Mouse (Mus musculus) hindbrain, embryonic 11.5 days (tissue): ENCODE data around the gene Tmem42. TPM values are rescaled to one million over a fixed set of nuclear protein-coding genes. Genes with fewer than 3 reads are reported as not detected.

Source experiments
- ATAC-seq: fragments of 200-750 bp; cut with Nextera tagmentation; 2 replicates; pipeline ENCODE4 v1.8.0; 2017; ENCODE audit warnings: mild to moderate bottlenecking, moderate TSS enrichment, moderate library complexity; ENCODE audit not compliant: low FRiP score
- DNase-seq: peaks from one replicate; pipeline ENCODE4 v3.0.0-alpha.2; 2015; ENCODE audit warnings: low spot score
- H3K27ac ChIP-seq: fragments of 300-500 bp; sonication (generic); 2 replicates; pipeline ENCODE4 v1.5.1; 2014; ENCODE audit warnings: mild to moderate bottlenecking, low read depth, low read length
- H3K27me3 ChIP-seq: fragments of 300-500 bp; sonication (generic); 2 replicates; pipeline ENCODE4 v1.6.1; 2014; ENCODE audit warnings: mild to moderate bottlenecking, low read length, moderate library complexity, mixed read lengths; ENCODE audit not compliant: control insufficient read depth, insufficient read depth
- H3K36me3 ChIP-seq: fragments of 300-500 bp; sonication (generic); 2 replicates; pipeline ENCODE4 v1.6.1; 2014; ENCODE audit warnings: mild to moderate bottlenecking, low read length, moderate library complexity, mixed read lengths; ENCODE audit not compliant: control insufficient read depth, insufficient read depth
- H3K4me1 ChIP-seq: fragments of 300-500 bp; sonication (generic); replicated peaks from 2 replicates; pipeline ENCODE4 v1.6.1; 2014; ENCODE audit warnings: low read length, mixed read lengths; ENCODE audit not compliant: control insufficient read depth, insufficient read depth
- H3K4me2 ChIP-seq: fragments of 300-500 bp; sonication (generic); replicated peaks from 2 replicates; pipeline ENCODE4 v1.6.1; 2014; ENCODE audit warnings: mild to moderate bottlenecking, low read depth, low read length
- H3K4me3 ChIP-seq: fragments of 300-500 bp; sonication (generic); 2 replicates; pipeline ENCODE4 v1.5.1; 2014; ENCODE audit warnings: low read depth, low read length
- H3K9ac ChIP-seq: fragments of 300-500 bp; sonication (generic); 2 replicates; pipeline ENCODE4 v1.6.1; 2014; ENCODE audit warnings: low read depth, low read length
- H3K9me3 ChIP-seq: fragments of 300-500 bp; sonication (generic); 2 replicates; pipeline ENCODE4 v1.6.1; 2016; ENCODE audit warnings: low read length; ENCODE audit not compliant: control insufficient read depth
- WGBS: fragments of 180-500 bp; shearing (Covaris S2); extraction: QIAGEN DNeasy Blood & Tissue Kit; methylation state at CpG from one replicate; pipeline ENCODE4 v1.1.7; 2014; 5-methylcytosine and 5-hydroxymethylcytosine counted together
- polyA plus RNA-seq: library from polyadenylated mRNA; unstranded; fragments of >200 nt; fragmentation: Nextera tagmentation; extraction: Ambion mirVana; gene quantifications from 2 replicates; pipeline ENCODE4 v1.2.1, GENCODE M21; 2014

Tmem42 gene
- polyA plus RNA-seq, 1 experiment from 2014 or later, result 19.5 TPM

DNA sequence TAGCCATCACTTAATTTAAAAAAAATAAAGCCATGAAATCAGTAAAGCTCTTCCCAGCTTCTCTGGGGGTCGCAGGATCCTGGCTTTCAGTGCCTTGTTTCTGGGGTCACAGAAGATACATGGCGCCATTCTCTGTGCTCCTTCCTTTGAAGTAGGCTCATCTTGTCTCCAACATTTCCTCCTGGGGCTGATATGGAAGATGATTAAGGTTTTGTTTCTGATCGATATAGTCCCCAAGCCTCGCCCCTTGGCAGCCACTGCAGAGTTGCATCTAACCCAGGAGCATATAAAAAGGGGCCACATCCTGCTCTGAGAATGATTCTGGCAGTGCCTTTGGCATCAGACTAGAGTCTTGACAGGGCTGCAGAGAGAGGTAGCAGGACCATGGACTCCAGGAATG is 13.3 kb downstream of the Tmem42 start, which contains the start of gene Tgm4:
Gene Tgm4 (plus strand): TSS at position 301 of the 400 bp plus-strand sequence.
- no peak within 1 kb of the TSS for H3K9ac ChIP-seq
- 85% methylated on average over 4 of the region's 4 CpGs for WGBS
- H3K4me1 ChIP-seq, result no peaks in the 10 kb centered on the region
- H3K36me3 ChIP-seq, result no peaks in the 10 kb centered on the region
- H3K27me3 ChIP-seq, result no peaks in the 10 kb centered on the region
- no peak within 1 kb of the TSS for H3K27ac ChIP-seq
- H3K4me3 ChIP-seq, result no peak within 1 kb of the TSS
- ATAC-seq (no peak), DNase-seq (no peak)
- H3K4me2 ChIP-seq, result no peak within 1 kb of the TSS
- H3K9me3 ChIP-seq, result no peaks in the 10 kb centered on the region

DNA sequence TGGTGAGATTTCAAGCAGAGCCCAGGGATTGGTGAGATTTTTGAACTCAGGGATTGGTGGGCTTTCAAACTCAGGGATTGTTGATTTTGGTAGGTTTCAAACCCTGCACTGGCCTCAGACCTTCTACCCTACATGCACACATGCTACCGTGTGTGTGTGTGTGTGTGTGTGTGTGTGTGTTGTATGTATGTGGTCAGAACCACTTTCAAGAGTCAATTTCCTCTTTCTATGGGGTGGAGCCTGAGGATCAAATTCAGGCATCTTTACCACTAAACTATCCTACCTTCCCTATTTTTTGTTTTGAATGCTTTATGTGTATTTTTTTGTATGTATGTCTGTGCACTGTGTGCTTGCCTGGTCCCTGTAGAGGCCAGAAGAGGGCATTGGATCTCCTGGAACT is 26.5 kb downstream of the Tmem42 start:
- Histone ChIP-seq H3K4me3 (no peak overlapping the region), H3K36me3 (no peaks in the 10 kb centered on the region), H3K27ac (no peak overlapping the region), H3K9me3 (no peaks in the 10 kb centered on the region), H3K27me3 (no peaks in the 10 kb centered on the region), H3K4me1 (no peaks in the 10 kb centered on the region), H3K4me2 (no peak overlapping the region), H3K9ac (no peak overlapping the region)
- WGBS, result 91% methylated on average over 1 of the region's 1 CpGs
- ATAC-seq, result no peak
- DNase-seq, result no peak

GRCm38 (mm10) chr9:123058724-123059292 is 37.7 kb downstream of the Tmem42 start:
- H3K4me2 ChIP-seq, result no peak overlapping the region
- H3K36me3 ChIP-seq, result no peaks in the 10 kb centered on the region
- no peak overlapping the region for H3K4me3 ChIP-seq
- H3K4me1 ChIP-seq, result no peaks in the 10 kb centered on the region
- no peaks in the 10 kb centered on the region for H3K9me3 ChIP-seq
- H3K9ac ChIP-seq, result no peak overlapping the region
- DNase-seq (no peak), ATAC-seq (no peak)
- no peak overlapping the region for H3K27ac ChIP-seq
- no peaks in the 10 kb centered on the region for H3K27me3 ChIP-seq

GRCm38 (mm10) chr9:123060172-123060571 is 39.0 kb downstream of the Tmem42 start:
- Histone ChIP-seq H3K4me3 (no peak overlapping the region), H3K4me1 (no peaks in the 10 kb centered on the region), H3K27me3 (no peaks in the 10 kb centered on the region), H3K9me3 (no peaks in the 10 kb centered on the region), H3K36me3 (no peaks in the 10 kb centered on the region), H3K27ac (no peak overlapping the region), H3K9ac (no peak overlapping the region), H3K4me2 (no peak overlapping the region)
- ATAC-seq (no peak), DNase-seq (no peak)
- WGBS, result 93% methylated on average over 3 of the region's 3 CpGs

Other genes with a start within 250 kb of the Tmem42 start
- 6.5 and 7.6 TPM in 2 replicates for gene Tcaim, start 215.8 kb upstream of the Tmem42 start, polyA plus RNA-seq
- 0.62 TPM in 1 of 2 replicates, not detected in the other for gene Gm35549, start 177.3 kb upstream of the Tmem42 start, polyA plus RNA-seq
- gene Zfp445, start 155.3 kb upstream of the Tmem42 start, polyA plus RNA-seq, result 75.0 and 77.3 TPM in 2 replicates
- 3.7 and 3.9 TPM in 2 replicates for gene Zkscan7, start 135.6 kb upstream of the Tmem42 start, polyA plus RNA-seq
- 34.8 and 37.3 TPM in 2 replicates for gene Zfp105, start 98.3 kb upstream of the Tmem42 start, polyA plus RNA-seq
- 36.6 and 37.3 TPM in 2 replicates for gene 1110059G10Rik, start 70.3 kb upstream of the Tmem42 start, polyA plus RNA-seq
- 55.6 and 71.8 TPM in 2 replicates for gene Kif15, start 70.3 kb upstream of the Tmem42 start, polyA plus RNA-seq
- 0.37 and 0.42 TPM in 2 replicates for gene Tgm4, start 13.4 kb downstream of the Tmem42 start, polyA plus RNA-seq
- 55.8 and 62.5 TPM in 2 replicates for gene Zdhhc3, start 91.9 kb downstream of the Tmem42 start, polyA plus RNA-seq
- gene Exosc7, start 91.9 kb downstream of the Tmem42 start, polyA plus RNA-seq, result 104 and 106 TPM in 2 replicates
- gene Clec3b, start 129.6 kb downstream of the Tmem42 start, polyA plus RNA-seq, result not detected in 2 replicates
- gene Cdcp1, start 194.7 kb downstream of the Tmem42 start, polyA plus RNA-seq, result 0.66 and 1.2 TPM in 2 replicates
- 3.6 and 5.7 TPM in 2 replicates for gene Tmem158, start 239.4 kb downstream of the Tmem42 start, polyA plus RNA-seq